Mouse (Mus musculus) CH12.LX (cell line): ENCODE measurements at regions not wholly inside any gene's neighbourhood (a gene's known extent, or its start where the extent isn't known, plus 50 kb on each side); places are given as distances from the start of the nearest gene placed in this dataset.

ENCODE experiments used
- DNase-seq: peaks from one replicate; pipeline ENCODE4 v3.0.0-alpha.2; 2013; ENCODE audit errors: extremely low read depth
- H3K27ac ChIP-seq: 2 replicates; pipeline ENCODE4 v1.5.1; 2012; ENCODE audit warnings: low read depth, mild to moderate bottlenecking, control low read depth, moderate library complexity; ENCODE audit not compliant: insufficient read depth
- H3K27me3 ChIP-seq: replicated peaks from 2 replicates; pipeline ENCODE3; 2012; ENCODE audit warnings: inconsistent platforms
- H3K36me3 ChIP-seq, 2 experiments: replicated peaks in 1 of 2; 2 replicates each; pipeline versions ENCODE3 to v1.6.1; 2012; ENCODE audit warnings: inconsistent platforms in 1 of 2, low read length in 1 of 2, mild to moderate bottlenecking in 1 of 2, mixed read lengths in 1 of 2, moderate library complexity in 1 of 2; ENCODE audit not compliant: control insufficient read depth in 1 of 2, insufficient read depth in 1 of 2
- H3K4me1 ChIP-seq, 2 experiments: 2 replicates each; pipeline ENCODE4 v1.6.1; 2012; ENCODE audit warnings: inconsistent platforms in 1 of 2, moderate library complexity in 1 of 2; ENCODE audit not compliant: insufficient read depth in 2 of 2, control insufficient read depth in 1 of 2
- H3K4me2 ChIP-seq: 2 replicates; pipeline ENCODE4 v1.6.1; 2012; ENCODE audit warnings: low read depth, mild to moderate bottlenecking, control low read depth; ENCODE audit not compliant: poor library complexity, insufficient read depth, severe bottlenecking
- H3K4me3 ChIP-seq, 3 experiments: fragments of 150-350 bp in 1 of 3; sonication (generic) in 1 of 3; replicated peaks in 1 of 3; 2 replicates each; pipeline versions ENCODE3 to v1.5.1; 2011 to 2012; ENCODE audit warnings: low read depth in 2 of 3, low read length in 2 of 3, mild to moderate bottlenecking in 2 of 3, moderate library complexity in 2 of 3, control low read depth in 1 of 3, improper control_type of control experiment in 1 of 3, inconsistent platforms in 1 of 3, mixed read lengths in 1 of 3; ENCODE audit not compliant: poor library complexity in 1 of 3
- H3K79me2 ChIP-seq: replicated peaks from 2 replicates; pipeline ENCODE4 v1.6.1; 2012; ENCODE audit warnings: mild to moderate bottlenecking, moderate library complexity; ENCODE audit not compliant: control insufficient read depth, poor library complexity, insufficient read depth, severe bottlenecking; ENCODE audit errors: extremely low read depth
- H3K9ac ChIP-seq: 2 replicates; pipeline ENCODE4 v1.6.1; 2012; ENCODE audit warnings: low read depth, mild to moderate bottlenecking, control low read depth, moderate library complexity; ENCODE audit not compliant: insufficient read depth
- H3K9me3 ChIP-seq: replicated peaks from 2 replicates; pipeline ENCODE3; 2012; ENCODE audit warnings: low read length, inconsistent platforms, mixed read lengths
- CHD2 ChIP-seq: IDR thresholded peaks from 2 replicates; pipeline ENCODE4 v1.6.1; 2011; ENCODE audit warnings: low read length, improper control_type of control experiment
- E2F4 ChIP-seq: IDR thresholded peaks from 2 replicates; pipeline ENCODE4 v1.6.1; 2011; ENCODE audit warnings: low read depth, low read length, improper control_type of control experiment; ENCODE audit not compliant: insufficient replicate concordance
- ELF1 ChIP-seq: IDR thresholded peaks from 2 replicates; pipeline ENCODE4 v1.6.1; 2014; ENCODE audit warnings: low read depth, mild to moderate bottlenecking, inconsistent platforms, low read length, improper control_type of control experiment
- EP300 ChIP-seq: IDR thresholded peaks from 2 replicates; pipeline ENCODE4 v1.6.1; 2011; ENCODE audit warnings: low read length, improper control_type of control experiment
- ETS1 ChIP-seq: conservative IDR thresholded peaks from 2 replicates; pipeline ENCODE4 v1.6.1; 2012; ENCODE audit warnings: low read depth, mild to moderate bottlenecking, inconsistent platforms, low read length, improper control_type of control experiment, moderate library complexity
- GABPA ChIP-seq: IDR thresholded peaks from 2 replicates; pipeline ENCODE4 v1.6.1; 2012; ENCODE audit warnings: low read depth, low read length, improper control_type of control experiment, inconsistent platforms; ENCODE audit not compliant: insufficient replicate concordance
- HCFC1 ChIP-seq: IDR thresholded peaks from 2 replicates; pipeline ENCODE4 v1.6.1; 2012; ENCODE audit warnings: low read depth, mild to moderate bottlenecking, inconsistent platforms, low read length, improper control_type of control experiment
- JUN ChIP-seq: IDR thresholded peaks from 2 replicates; pipeline ENCODE4 v1.6.1; 2011; ENCODE audit warnings: low read depth, mild to moderate bottlenecking, low read length, improper control_type of control experiment, moderate library complexity; ENCODE audit not compliant: insufficient read depth
- JUND ChIP-seq: conservative IDR thresholded peaks from 2 replicates; pipeline ENCODE4 v1.6.1; 2011; ENCODE audit warnings: low read depth, low read length, improper control_type of control experiment
- KAT2A ChIP-seq: IDR thresholded peaks from 2 replicates; pipeline ENCODE4 v1.6.1; 2012; ENCODE audit warnings: low read length, improper control_type of control experiment, inconsistent platforms; ENCODE audit not compliant: insufficient replicate concordance
- MAX ChIP-seq: IDR thresholded peaks from 2 replicates; pipeline ENCODE4 v1.6.1; 2011; ENCODE audit warnings: low read length, improper control_type of control experiment
- MAZ ChIP-seq: IDR thresholded peaks from 2 replicates; pipeline ENCODE4 v1.6.1; 2012; ENCODE audit warnings: low read depth, mild to moderate bottlenecking, inconsistent platforms, low read length, improper control_type of control experiment, moderate library complexity
- MEF2A ChIP-seq: IDR thresholded peaks from 2 replicates; pipeline ENCODE4 v1.6.1; 2014; ENCODE audit warnings: low read depth, mild to moderate bottlenecking, inconsistent platforms, low read length, improper control_type of control experiment, borderline replicate concordance
- MYC ChIP-seq: IDR thresholded peaks from 2 replicates; pipeline ENCODE4 v1.6.1; 2011; ENCODE audit warnings: low read depth, mild to moderate bottlenecking, improper control_type of control experiment, low read length
- NELFE ChIP-seq: IDR thresholded peaks from 2 replicates; pipeline ENCODE4 v1.6.1; 2011; ENCODE audit warnings: low read depth, low read length, improper control_type of control experiment
- NRF1 ChIP-seq: IDR thresholded peaks from 2 replicates; pipeline ENCODE4 v1.6.1; 2014; ENCODE audit warnings: low read depth, mild to moderate bottlenecking, inconsistent platforms, low read length, improper control_type of control experiment, moderate library complexity
- PAX5 ChIP-seq: IDR thresholded peaks from 2 replicates; pipeline ENCODE4 v1.6.1; 2012; ENCODE audit warnings: low read length, inconsistent platforms, mixed read lengths
- SIN3A ChIP-seq: IDR thresholded peaks from 2 replicates; pipeline ENCODE4 v1.6.1; 2012; ENCODE audit warnings: low read length, improper control_type of control experiment, inconsistent platforms
- SMC3 ChIP-seq: IDR thresholded peaks from 2 replicates; pipeline ENCODE4 v1.6.1; 2011; ENCODE audit warnings: low read depth, low read length, improper control_type of control experiment
- TBP ChIP-seq: conservative IDR thresholded peaks from 2 replicates; pipeline ENCODE4 v1.6.1; 2011; ENCODE audit warnings: low read depth, low read length, improper control_type of control experiment
- UBTF ChIP-seq: IDR thresholded peaks from 2 replicates; pipeline ENCODE4 v1.6.1; 2012; ENCODE audit warnings: low read depth, mild to moderate bottlenecking, inconsistent platforms, low read length, improper control_type of control experiment, moderate library complexity
- USF1 ChIP-seq: IDR thresholded peaks from 2 replicates; pipeline ENCODE4 v1.6.1; 2014; ENCODE audit warnings: low read depth, mild to moderate bottlenecking, inconsistent platforms, low read length, improper control_type of control experiment
- ZMIZ1 ChIP-seq: IDR thresholded peaks from 2 replicates; pipeline ENCODE4 v1.6.1; 2012; ENCODE audit warnings: low read depth, mild to moderate bottlenecking, inconsistent platforms, low read length, improper control_type of control experiment
- ZNF384 ChIP-seq: IDR thresholded peaks from 2 replicates; pipeline ENCODE4 v1.6.1; 2012; ENCODE audit warnings: low read depth, low read length, improper control_type of control experiment, inconsistent platforms
- dilution Hi-C: fragments of 300-500 bp; cut with MboI; formaldehyde crosslinking; loops from 2 replicates; pipeline ENCODE4 v1.14.3; 2020; ENCODE audit warnings: low sequenced_read_pairs; ENCODE audit not compliant: extremely low pct_unique_long_range_greater_than_20kb, extremely low pct_ligation_motif_present
- in situ Hi-C: fragments of 300-500 bp; cut with MboI; formaldehyde crosslinking; loops from 3 replicates; pipeline ENCODE4 v1.14.3; 2019; ENCODE audit warnings: low sequenced_read_pairs, low pct_ligation_motif_present, low pct_unique_long_range_greater_than_20kb, mixed read lengths

DNA sequence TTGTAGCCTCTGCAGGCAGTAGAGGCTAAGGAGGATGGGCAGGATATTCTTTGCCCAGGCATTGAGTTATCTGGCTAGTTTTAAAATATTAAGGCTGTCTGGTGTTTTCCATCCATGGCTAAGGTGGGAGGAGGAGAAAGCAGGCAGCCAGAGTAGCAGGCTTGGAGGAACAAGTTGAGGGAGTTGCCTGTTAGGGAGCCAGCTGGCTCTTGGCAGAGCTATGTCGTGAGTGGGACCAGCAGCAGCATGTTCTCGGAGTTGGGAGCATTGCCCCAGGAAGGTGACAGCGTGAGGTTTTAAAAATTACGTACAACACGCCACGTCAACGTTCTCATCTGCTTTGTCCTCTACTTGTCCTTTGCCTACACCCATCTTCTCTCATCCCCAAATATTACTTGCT is 167.8 kb upstream of the Snx7 start:
- TF ChIP-seq GABPA (no peak), TBP (no peak), NELFE (no peak), MYC (no peak), JUN (no peak), MAX (no peak), SIN3A (no peak), MAZ (no peak), ELF1 (no peak), SMC3 (no peak), HCFC1 (no peak), ETS1 (no peak), NRF1 (no peak), KAT2A (no peak), E2F4 (no peak)
- no peak overlapping the region for H3K4me3 ChIP-seq
- no peaks in the 10 kb centered on the region for H3K36me3 ChIP-seq
- H3K4me1 ChIP-seq: no peaks in the 10 kb centered on the region
- in situ Hi-C loops (no loop called here), dilution Hi-C loops (no loop called here)
- no peaks in the 10 kb centered on the region for H3K27me3 ChIP-seq
- H3K9me3 ChIP-seq: peaks cover 32% of the 10 kb centered on the region
- H3K79me2 ChIP-seq: no peaks in the 10 kb centered on the region
- H3K27ac ChIP-seq: no peak overlapping the region
- no peak overlapping the region for H3K4me2 ChIP-seq
- no peak for DNase-seq
- no peak overlapping the region for H3K9ac ChIP-seq

DNA sequence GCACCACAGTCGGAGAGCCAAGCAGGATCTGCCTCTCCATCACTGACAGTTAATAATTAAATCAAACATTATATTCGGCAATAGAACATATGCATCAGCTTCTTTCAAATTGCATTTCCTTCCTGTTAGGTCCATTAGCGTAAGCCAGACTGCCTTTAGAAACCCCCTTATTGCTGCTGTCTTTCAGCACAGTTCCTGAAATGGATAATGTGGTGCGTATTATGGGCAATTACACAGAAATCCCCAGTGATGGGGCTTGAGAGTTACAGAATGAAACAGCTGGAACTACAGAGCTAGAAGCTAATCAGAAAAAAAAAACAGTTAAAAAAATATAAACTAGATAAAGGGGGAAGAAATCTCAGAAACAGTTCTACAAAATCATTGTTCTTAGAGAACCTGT is 126.7 kb upstream of the Snx7 start:
- Histone ChIP-seq H3K79me2 (no peaks in the 10 kb centered on the region), H3K4me3 (no peak overlapping the region), H3K36me3 (no peaks in the 10 kb centered on the region), H3K27ac (no peak overlapping the region), H3K27me3 (no peaks in the 10 kb centered on the region), H3K9ac (no peak overlapping the region), H3K4me1 (no peaks in the 10 kb centered on the region), H3K4me2 (no peak overlapping the region), H3K9me3 (peaks cover 15% of the 10 kb centered on the region)
- no peak for TF ChIP-seq ZNF384
- TF ChIP-seq HCFC1: no peak
- TF ChIP-seq JUND: no peak
- no peak for TF ChIP-seq CHD2
- TF ChIP-seq KAT2A: no peak
- TF ChIP-seq ETS1: no peak
- TF ChIP-seq ZMIZ1: no peak
- TF ChIP-seq MYC: no peak
- TF ChIP-seq GABPA: no peak
- no peak for TF ChIP-seq MEF2A
- no peak for TF ChIP-seq PAX5
- no peak for TF ChIP-seq EP300
- TF ChIP-seq USF1: no peak
- TF ChIP-seq UBTF: no peak
- TF ChIP-seq JUN: no peak
- dilution Hi-C loops (no loop called here), in situ Hi-C loops (no loop called here)
- DNase-seq: no peak
